Mouse (Mus musculus) heart, postnatal 36 days (tissue): Measurements from ENCODE around the gene Prkag2. TPM values are rescaled to one million over a fixed set of nuclear protein-coding genes. Genes with fewer than 3 reads are reported as not detected.
"Not testable (repeated sequence)": the region's sequence is repeated elsewhere in the genome, so short reads cannot be mapped to it uniquely, and the experiment has no call there.

Source experiments
- DNase-seq, 2 experiments: peaks; one replicate each; pipeline ENCODE4 v3.0.0; 2021 to 2022
- intact Hi-C: fragments of 180-260 bp; cut with DNase I; formaldehyde crosslinking; loops from one replicate; pipeline ENCODE4 v1.15.1; 2025
- total RNA-seq, 2 experiments: library from RNA; stranded (reverse); gene quantifications; 2 replicates each; pipeline ENCODE4 v1.2.3; 2021

The Prkag2 gene
- total RNA-seq, 2 experiments from 2014 or later, result 27.1 to 28.9 TPM

DNA sequence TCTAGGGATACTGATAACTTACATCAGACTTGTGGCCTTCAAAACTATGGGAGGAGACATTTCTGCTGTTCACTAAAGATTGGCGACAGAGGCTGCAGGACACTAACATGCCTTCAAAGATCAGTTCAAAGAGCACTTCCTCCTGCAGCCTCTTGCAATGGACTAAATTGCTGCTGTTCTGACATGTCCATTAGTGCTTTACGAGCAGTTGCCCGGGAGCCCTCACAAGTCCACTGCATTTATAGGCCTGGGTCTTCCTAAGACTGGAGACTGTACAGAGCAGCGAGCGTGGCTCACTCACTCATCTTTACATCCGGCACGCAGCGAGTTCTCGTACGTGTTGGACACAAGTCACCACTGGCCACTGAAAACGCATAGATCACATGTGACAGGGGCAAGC is 208.0 kb downstream of the Prkag2 start:
- intact Hi-C loops, result no loop called here

GRCm38 (mm10) chr5:24889860-24890259 is 210.6 kb downstream of the Prkag2 start:
- intact Hi-C loops, result no loop called here

More for the DNA sequence above, 208.0 kb downstream of the Prkag2 start:
- no peak for DNase-seq

GRCm38 (mm10) chr5:24888874-24889591 is 211.4 kb downstream of the Prkag2 start:
- no peak for DNase-seq
- intact Hi-C loops, result no loop called here

More at GRCm38 (mm10) chr5:24889860-24890259, 210.6 kb downstream of the Prkag2 start:
- DNase-seq, result no peak

DNA sequence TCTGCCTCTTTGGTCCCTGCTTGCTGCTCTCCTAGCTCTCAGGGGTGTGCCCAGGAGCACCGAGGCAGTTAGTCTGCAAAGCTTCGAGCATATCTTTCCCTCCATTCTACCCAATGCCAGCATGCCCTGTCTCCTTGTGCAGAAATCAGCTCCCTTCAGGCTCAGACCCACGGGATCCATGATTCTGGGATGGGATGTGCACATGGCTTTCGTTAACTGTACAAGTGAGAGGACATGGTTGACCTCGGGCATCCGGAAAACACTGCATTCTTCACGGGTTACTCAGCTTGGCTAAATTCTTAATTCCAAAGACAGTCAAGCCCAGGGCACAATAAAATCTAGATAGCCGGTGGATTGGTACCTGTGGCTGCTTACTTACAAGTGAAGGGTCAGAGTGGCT is 213.2 kb downstream of the Prkag2 start:
- no peak for DNase-seq
- intact Hi-C loops, result no loop called here

- intact Hi-C loops, result no loop called here
- no peak for DNase-seq
Observed at GRCm38 (mm10) chr5:24878713-24879112, 221.7 kb downstream of the Prkag2 start.

- no peak for DNase-seq
- intact Hi-C loops, result no loop called here
Observed at GRCm38 (mm10) chr5:24877836-24878624, 222.4 kb downstream of the Prkag2 start.

GRCm38 (mm10) chr5:24876653-24877052 is 223.8 kb downstream of the Prkag2 start:
- DNase-seq, result no peak
- intact Hi-C loops, result no loop called here

GRCm38 (mm10) chr5:24874111-24874510 is 226.3 kb downstream of the Prkag2 start:
- intact Hi-C loops, result no loop called here
- DNase-seq, result no peak

- no peak for DNase-seq
- intact Hi-C loops, result no loop called here
Observed at GRCm38 (mm10) chr5:24873221-24873620, 227.2 kb downstream of the Prkag2 start.

DNA sequence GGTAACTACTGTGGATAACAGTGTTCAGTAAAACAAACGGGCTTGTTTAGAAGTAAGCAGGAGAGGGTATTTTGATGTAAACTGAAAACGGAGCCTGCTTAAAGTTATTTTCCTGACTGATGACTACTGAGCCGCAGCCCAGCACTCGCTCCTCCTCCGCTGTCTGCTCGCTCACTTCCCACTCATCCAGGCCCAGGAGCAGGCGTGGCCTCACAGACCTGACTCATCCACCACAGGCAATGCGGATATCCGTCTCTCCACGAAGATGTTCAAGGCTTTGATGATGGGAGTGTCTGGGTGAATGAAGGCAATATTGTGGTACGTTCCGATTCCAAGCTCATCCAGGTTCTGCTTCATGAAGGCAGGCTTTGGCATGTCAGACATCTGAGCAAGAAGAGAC is 229.2 kb downstream of the Prkag2 start:
- intact Hi-C loops, result no loop called here
- no peak for DNase-seq

GRCm38 (mm10) chr5:24869796-24870289 is 230.6 kb downstream of the Prkag2 start:
- intact Hi-C loops, result no loop called here

GRCm38 (mm10) chr5:24863804-24864203 is 236.6 kb downstream of the Prkag2 start:
- no peak for DNase-seq
- intact Hi-C loops, result no loop called here

More at GRCm38 (mm10) chr5:24869796-24870289, 230.6 kb downstream of the Prkag2 start:
- no peak for DNase-seq

GRCm38 (mm10) chr5:24861449-24861930 is 239.0 kb downstream of the Prkag2 start:
- DNase-seq, result no peak
- intact Hi-C loops, result no loop called here

- peak; percentile 52 to 58 for DNase-seq
- intact Hi-C loops, result no loop called here
Observed at GRCm38 (mm10) chr5:24860635-24861448, 239.6 kb downstream of the Prkag2 start.

DNA sequence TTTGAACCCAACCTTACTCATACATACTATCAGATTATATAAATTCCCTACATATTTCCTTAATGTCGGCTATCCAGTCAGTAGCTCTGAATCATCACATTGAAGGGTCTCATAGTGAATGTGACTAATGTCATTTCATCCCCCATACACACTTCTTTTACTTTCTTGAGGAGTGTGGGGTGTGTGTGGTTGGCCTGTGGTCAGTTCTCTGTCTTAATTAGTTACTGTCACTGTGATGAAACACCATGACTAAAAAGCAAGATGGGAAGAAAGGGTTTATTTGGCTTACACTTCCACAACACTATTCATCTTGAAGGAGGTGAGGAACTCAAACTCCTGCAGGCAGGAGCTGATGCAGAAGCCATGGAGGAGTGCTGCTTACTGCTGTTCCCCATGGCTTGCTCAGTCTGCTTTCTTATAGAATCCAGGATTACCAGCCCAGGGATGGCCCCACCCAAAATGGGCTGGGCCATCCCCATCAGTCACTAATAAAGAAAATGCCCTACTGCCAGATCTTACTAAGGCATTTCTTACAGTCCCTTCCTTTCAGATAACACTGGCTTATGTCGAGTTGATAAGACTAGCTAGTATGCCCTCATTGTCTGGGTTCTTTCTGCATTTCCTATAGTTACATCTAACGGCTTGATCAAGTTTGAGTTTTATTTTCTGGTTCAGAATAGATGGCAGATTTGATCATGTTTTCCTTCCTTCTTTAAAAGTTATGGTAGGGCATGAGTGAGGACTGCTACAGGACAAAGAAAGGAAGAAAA is 240.5 kb downstream of the Prkag2 start:
- intact Hi-C loops, result no loop called here
- DNase-seq, result no peak

DNA sequence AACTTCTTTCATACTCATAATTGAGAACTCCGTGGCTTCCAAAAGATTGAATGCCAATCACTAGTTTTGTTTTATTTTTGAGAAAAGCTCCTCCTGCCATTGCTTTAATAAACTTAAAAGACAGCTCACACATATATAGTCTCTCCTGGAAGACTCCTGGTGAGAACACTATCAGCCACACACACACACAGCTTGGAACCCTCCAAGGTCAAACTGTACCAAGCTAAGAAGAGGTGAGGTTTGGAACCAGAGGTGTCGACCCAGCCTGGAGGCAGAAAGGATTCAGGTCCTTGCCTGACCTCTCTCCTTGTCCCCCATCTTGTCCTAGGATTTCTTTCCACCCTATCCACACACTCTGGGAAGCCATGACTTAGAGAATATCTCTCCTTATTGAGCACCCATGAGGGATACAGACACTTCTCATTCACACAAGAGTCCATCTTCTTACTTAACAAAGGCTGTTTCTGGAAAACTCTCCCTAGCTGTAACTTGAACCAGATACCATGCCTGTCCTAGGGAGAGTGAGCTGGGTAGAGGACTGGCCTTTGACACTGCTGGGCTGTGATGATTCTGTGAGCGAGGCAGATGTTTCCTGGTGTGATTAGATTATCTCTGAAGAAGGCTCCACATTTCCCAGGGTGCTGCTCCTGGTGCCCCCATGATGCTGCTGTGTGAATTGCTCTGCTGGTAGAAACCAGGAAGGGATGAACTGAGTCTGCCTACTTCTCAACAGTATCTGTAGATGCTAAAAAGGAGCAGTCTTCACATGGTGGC is 245.4 kb downstream of the Prkag2 start:
- no peak for DNase-seq
- intact Hi-C loops, result no loop called here

DNA sequence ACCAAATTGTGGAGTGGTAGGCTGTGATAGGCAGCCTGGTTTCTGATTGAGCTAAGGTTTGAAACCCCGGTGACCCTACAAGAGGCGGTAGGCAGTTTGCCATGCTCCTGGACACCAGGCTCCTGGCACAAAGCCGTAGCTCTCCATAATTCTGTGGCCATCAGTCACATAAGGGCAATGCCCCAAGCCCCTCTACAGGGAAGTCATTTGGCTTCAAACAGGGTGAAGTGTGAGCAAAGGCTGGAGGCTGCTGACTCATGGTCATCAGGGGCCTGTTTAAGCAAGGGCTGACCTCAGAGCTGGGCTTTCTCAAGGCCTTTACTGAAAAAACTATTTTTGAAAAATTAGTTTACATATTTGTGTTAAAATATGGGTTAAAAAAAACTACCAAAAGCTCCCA is 246.2 kb downstream of the Prkag2 start:
- intact Hi-C loops, result no loop called here
- DNase-seq, result no peak

DNA sequence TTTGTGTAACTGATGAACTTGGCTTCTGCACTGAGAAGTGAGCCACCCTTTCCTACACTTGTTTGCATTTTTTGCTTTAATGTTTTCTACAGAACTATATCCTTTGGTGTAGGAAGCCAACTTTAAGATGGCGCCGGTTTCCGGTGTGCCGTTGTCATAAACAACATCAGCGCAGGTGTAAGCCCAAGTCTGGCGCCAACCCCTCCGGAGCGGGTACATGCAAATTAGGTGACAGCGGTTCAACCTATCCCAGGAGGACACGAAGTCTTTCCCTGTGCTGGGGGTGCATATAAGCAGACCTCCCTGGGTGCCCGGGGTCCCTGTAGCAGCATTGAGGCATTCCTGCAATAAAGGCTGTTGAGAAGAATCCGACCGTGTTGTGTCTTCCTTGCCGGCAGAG is 252.2 kb downstream of the Prkag2 start:
- intact Hi-C loops, DNase-seq: not testable (repeated sequence)

DNA sequence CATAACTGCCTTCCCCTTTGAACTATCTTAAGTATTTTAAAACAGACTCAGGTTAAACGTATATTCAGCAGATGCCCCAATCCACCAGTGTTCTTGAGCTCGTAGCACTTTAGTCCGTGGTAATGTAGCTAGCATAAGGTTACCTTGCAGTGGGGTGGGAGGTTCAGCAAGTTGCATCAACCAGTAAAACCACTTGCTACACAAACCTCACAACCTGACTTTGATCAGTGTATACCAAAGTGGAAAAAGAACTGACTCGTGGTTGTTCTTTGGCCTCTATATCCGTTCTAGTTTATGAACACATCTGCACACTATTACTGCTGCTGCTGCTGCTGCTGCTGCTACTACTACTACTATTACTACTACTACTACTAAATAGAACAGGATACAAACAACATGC is 256.6 kb downstream of the Prkag2 start:
- intact Hi-C loops, result loop anchor here (1.0 kb wide), 1 partner anchor 64 kb away; no protein-coding TSS in a partner anchor
- no peak for DNase-seq
